Mouse (Mus musculus): Measurements from ENCODE around the gene Was.
A peak's percentile ranks its signal among the peaks of the same experiment; 100 is the strongest.
"Not testable (repeated sequence)": the region's sequence is repeated elsewhere in the genome, so short reads cannot be mapped to it uniquely, and the experiment has no call there.

The Was gene

DNA sequence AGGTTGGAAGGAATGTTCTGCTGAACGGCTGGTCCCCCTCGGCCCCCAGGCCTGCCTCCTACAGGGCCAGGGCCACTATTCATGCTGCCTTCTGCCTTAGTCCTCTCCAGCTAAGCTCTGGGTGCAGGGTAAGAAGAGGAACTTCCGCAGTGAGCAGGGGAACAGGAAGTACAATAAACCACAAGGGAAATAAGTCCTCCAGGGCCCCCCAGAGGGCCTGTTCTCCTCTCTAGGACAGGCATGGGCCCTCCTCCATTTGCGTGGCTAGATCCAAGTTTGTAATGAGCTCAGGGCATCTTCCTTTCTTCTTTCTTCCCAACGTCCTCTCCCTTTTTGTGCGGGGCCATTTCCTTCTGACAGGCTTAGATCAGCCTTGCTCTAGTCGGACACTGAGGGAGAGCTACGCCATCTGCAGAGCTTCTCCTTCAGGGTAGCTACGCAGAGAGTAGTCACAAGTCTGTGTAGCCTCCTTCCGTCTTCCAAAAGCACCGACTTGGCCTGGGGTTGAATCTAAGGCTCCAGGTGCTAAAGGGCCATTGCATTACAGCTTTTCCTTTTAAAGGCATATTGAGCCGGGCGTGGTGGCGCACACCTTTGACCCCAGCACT is at the start of gene Was:
Gene Was (minus strand): TSS at position 153 of the 608 bp plus-strand sequence.
- DNase-seq (ENCODE audit: low spot score) = peak; percentile 23

DNA sequence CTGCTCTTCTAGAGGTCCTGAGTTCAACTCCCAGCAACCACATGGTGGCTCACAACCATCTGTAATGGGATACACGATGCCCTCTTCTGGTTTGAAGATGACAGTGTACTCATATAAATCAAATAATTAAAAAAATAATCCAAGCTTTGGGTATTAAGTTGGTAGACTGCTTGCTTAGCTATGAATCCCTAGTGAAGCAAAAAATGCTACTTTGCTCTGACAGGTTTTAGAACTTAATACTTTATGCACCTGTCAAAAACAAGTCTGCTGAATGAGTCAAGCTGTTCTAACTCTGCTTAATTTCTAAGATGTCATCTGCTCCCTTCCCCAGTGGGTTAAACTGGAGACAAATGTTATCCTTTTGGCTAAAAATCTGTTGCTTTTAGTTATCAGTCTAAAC is 49.2 kb upstream of the Was start:
- DNase-seq (ENCODE audit: low spot score) = no peak

GRCm38 (mm10) chrX:8135886-8136285 is 45.6 kb upstream of the Was start:
- no peak for DNase-seq (ENCODE audit: low spot score)

DNA sequence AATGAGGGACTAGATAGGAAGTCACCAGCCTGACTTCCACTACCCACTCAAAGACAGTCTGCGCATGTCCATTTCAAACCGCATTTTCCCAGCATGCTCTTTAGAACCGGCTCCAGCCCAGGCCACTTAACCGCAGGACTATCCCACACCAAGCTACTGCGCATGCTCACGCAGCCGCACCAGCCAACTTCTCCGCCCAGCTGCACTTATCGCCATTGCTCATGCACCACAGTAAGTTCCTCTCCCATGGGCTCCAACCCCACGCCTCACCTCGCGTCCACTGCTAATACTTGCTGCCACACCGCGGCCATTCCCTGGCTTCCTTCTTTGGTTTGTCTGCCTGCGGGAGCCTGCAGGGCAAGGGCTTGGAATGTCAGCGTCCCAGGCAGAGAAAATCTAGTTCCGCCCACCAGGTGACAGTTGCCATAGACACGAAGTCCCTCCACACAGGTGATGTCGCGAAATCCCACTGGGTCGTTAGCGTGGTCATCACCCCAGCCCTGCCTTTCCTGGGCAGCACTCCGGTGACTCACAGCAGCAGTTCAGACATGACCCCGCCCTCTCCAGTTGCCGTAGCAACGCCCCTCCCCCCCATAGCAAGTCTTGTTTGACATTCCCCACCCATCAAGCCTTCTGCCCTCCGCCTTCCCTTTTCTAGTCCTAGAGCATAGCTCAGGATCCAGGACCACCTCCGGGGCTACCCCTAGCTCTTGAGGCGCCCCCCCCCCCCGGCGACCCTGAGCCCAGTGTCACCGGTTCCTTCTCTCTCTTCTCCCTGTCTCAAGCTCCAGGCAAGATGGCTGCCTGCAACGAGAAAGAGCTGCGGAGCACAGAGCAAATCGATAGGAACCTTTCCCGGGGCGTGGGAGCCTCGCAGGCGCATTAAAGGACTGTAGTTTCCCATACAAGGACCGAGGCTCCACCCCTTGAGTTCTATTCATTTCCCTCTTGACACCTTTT is 42.0 kb upstream of the Was start, which contains the start of gene Wdr13:
Gene Wdr13 (minus strand): TSS at position 876 of the 960 bp plus-strand sequence.
- peak; percentile 78 for DNase-seq (ENCODE audit: low spot score)

DNA sequence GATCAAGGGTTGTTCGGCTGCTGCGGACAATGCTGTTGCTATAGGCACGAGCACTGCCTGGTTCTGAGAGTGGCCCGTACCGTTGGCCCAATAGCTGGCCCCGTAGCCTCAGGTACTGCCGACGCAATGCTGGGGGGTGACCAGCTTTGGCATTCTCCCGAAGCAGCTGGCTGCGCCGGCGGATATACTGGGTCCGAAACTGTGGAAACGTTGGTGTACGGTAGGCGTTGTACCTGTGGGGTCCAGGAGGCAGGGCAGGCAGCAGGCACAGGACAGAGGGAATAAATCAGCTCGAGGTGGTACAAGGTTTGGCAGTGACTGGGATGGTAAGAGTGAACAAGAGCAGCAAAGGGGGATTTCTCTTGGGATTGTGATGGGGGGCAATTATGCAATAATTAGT is 41.1 kb upstream of the Was start:
- DNase-seq (ENCODE audit: low spot score) = no peak

DNA sequence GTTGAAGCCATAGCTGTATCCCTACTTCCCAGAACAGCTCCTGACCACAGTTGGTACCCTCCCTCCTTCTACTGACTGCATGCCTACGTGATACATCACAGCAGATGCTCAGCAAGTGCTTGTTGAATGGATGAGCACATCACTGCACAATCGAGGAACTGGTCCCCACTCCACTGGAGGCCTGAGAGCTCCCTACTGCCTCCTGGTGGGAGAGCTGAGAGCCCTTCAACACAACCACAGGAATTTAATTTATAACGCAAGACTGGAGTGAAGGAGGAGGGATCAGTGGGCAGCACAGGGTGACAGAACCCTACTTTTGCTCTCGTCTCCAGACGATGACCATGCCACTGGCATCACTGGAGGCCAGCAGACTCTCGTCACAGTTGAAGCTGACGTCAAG is 34.9 kb upstream of the Was start:
- no peak for DNase-seq (ENCODE audit: low spot score)

- DNase-seq (ENCODE audit: low spot score) = no peak
Measured at GRCm38 (mm10) chrX:8123821-8124470, 33.6 kb upstream of the Was start.

DNA sequence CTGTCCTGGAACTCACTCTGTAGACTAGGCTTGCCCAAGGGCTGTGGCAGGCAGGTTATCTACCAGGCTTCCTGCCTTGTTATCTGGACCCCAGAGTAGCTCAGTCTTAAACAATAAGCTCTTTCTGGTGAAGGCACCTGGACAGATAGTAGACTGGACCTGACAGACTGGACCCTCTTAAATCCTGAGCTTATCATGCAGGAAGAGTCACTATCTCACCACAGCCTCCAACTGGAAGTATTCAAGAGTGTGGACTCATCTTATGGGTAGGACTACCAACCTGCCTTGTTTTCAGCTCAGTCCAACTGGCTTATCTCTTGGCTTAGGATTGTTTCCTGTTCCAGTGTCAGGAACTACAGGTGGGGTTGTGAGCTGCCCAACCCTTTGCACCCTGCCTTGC is 27.0 kb upstream of the Was start:
- no peak for DNase-seq (ENCODE audit: low spot score)

- DNase-seq (ENCODE audit: low spot score) = no peak
Measured at GRCm38 (mm10) chrX:8115275-8115674, 25.0 kb upstream of the Was start.

DNA sequence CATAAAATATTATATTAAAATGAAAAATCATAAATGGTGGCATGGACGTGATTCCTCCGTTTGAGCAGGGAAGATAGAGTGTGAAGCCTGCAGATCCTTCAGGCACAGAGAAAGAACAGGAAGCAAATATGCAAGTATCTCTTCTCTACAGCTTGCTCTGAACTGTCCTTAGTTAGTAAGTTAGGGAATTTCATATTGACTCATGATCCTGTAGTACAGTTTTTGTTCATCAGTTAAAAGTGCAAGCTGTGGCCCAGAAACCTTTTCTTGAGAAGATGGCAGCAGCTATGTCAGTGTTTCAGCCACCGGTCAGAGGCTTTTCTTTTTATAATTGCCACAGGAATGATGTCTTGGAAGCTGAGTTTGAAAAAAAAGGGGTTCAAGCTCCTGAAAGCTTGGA is 14.7 kb upstream of the Was start:
- no peak for DNase-seq (ENCODE audit: low spot score)

GRCm38 (mm10) chrX:8102213-8102668 is 11.9 kb upstream of the Was start:
- peak; percentile 8 for DNase-seq (ENCODE audit: low spot score)

GRCm38 (mm10) chrX:8101017-8101416 is 10.7 kb upstream of the Was start:
- DNase-seq (ENCODE audit: low spot score) = no peak

- DNase-seq (ENCODE audit: low spot score) = no peak
Measured at GRCm38 (mm10) chrX:8099435-8099834, 9.1 kb upstream of the Was start.

DNA sequence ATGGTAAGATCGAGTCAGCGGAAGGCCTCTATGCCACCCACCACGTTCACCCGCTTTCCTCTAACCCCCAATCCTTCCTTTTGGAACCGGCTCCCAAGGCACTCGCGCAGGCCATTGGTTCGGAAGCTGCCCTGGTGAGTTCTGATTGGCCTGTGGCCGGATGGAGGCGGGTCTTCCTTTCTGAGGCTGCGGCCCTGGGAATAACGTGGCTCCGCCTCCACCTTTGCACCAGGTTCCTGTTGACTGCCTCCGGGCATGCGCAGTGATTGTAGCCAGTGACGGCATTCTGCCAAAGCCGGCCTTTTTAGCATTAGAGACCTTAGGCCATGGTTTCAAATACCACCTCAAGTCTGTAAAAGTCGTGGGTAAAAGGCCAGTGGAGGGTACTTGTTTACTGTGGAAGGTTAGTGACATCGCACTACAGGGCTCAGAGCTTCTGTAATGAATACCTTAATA is 6.5 kb upstream of the Was start:
- DNase-seq (ENCODE audit: low spot score) = peak; percentile 90

DNA sequence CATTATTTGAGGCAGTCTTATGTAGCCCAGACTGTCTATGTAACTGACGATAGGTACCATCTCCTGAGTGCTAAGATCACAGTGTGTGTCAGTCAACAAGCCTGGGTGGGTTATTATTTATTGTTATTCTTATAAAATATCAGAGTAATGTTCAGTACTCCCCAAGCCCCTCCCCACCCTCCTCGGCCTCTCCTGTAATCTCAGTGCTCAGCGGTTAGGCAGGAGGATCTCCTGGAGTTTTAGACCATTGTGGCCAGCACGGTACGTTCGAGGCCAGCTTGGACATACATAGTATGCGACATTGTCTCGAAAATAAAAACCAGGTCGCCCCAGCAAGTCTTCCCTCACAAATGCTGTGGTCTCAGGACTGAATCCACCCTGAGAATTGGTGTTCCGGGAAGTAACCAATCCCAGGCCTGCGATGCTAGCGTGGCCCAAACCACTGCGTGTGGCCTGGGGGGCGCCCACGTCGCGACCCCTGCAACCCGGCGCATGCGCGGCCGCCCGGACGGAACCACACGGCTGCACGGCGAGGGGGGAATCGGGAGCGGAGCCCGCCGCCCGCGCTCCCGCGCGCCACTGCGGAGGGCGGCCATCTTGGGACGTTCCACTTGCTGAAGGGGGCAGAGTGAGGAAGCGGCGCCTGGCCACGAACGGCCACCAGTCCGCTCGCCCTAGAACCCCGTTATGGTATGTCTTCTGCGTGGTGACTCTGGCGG is 5.9 kb upstream of the Was start:
- peak; percentile 81 for DNase-seq (ENCODE audit: low spot score)

- DNase-seq (ENCODE audit: low spot score) = no peak
Measured at GRCm38 (mm10) chrX:8095546-8095945, 5.2 kb upstream of the Was start.

GRCm38 (mm10) chrX:8090954-8091347 is 653 bp upstream of the Was start:
- not testable (repeated sequence) for DNase-seq (ENCODE audit: low spot score)

DNA sequence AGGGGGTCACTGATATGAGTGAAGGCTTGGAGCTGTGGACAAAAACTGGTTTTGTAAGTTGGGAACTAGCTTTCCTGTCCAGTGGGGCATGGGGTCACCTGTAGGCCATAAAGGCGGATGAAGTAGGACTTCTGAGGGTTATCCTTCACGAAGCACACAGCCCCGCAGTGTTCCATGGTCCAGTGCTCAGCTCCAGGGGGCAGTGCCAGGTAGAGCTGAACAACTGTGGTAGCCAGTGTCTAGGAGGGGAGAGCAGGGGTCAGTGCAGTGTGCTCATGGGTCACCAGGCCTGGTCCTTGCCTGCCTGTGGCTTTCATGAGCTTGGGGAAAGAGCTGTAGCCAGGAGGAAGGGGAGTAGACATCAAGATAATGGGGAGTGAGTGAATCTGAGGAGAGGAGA is 552 bp downstream of the Was start:
- no peak for DNase-seq (ENCODE audit: low spot score)

DNA sequence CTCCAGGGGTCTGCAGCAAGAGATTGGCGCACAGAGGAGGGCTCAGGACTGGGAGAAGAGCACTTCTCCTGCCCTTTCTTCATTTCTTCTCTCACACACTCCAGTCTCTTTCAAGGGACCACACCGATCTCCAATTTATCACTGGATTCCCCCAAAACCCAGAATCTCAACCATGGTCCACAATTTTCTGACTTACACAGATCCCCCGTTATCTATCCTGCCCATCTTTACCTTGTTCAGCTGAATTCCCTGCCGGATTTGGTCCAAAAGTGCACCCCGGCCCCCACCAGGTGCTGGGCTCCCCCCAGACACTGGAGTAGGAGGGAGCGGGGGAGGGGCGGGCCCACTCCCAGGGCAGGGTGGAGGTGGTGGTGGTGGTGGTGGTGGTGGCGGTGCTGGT is 4.7 kb downstream of the Was start:
- no peak for DNase-seq (ENCODE audit: low spot score)

- DNase-seq (ENCODE audit: low spot score) = no peak
Measured at GRCm38 (mm10) chrX:8084771-8085259, 5.5 kb downstream of the Was start.

- no peak for DNase-seq (ENCODE audit: low spot score)
Measured at GRCm38 (mm10) chrX:8075104-8075503, 15.2 kb downstream of the Was start.
